Mouse (Mus musculus) right cerebral cortex, adult 18-20 months (tissue): Measurements from ENCODE around the gene Cox6a2.
"Not testable (repeated sequence)": the region's sequence is repeated elsewhere in the genome, so short reads cannot be mapped to it uniquely, and the experiment has no call there.

Experiments used
- DNase-seq: peaks from one replicate; pipeline ENCODE4 v3.0.0; 2022; ENCODE audit warnings: mixed read lengths

Gene Cox6a2

DNA sequence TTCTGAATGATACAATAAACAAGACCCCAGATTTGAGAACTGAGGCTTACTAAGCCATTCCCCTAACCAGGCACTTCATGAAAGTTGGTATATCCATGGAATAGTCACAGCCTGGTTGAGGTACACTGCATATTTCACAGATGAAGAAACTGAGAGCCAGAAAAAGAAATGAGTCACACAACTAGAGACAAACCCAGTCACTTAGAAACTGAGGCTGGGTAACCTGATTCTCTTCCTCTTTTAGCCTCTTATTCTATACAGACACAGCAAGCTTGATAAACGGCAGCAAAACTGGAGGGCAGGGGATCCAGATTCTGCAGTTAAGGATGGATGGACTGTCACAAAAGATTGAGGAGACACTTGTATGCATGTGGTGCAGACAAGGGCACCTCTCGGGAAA is 28.6 kb upstream of the Cox6a2 start:
- no peak for DNase-seq

DNA sequence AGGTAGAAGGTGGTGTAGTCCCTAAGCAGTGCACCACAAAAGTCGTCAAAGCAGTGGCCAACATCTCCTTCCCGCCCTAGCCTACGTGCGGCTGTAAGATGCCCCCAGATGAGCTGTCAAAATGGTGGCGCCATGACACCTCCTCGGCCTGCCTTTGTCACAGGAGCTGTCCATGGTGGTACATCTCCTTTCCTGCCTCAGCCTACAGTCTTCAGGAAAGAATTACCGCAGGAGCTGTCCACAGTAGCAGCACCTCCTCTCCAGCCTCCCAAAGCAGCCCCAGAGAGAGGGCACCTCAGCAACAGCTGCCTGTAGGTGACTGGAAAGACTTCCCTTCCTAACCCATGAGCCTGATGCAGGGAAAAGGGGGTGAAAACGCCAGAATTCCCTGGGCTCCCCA is 25.6 kb upstream of the Cox6a2 start:
- no peak for DNase-seq

DNA sequence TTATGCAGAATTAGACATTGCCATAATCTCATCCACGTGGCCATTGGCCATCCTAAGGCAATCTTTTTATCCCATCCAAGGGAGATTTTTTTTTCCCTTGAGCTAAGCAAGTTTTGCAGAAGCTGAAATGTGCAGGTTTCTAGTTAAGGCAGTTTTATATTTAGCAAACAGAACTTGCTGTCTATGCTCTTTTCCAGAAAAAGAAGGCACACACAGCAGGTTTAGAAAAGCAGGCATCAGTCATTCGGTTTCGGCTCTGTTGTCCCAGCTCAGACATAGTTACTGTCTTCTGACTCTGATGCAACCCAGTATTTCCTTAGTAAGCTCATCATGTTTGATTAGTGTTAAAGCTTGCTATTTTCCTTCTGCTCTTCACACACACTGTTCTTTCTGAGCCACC is 14.7 kb upstream of the Cox6a2 start:
- no peak for DNase-seq

DNA sequence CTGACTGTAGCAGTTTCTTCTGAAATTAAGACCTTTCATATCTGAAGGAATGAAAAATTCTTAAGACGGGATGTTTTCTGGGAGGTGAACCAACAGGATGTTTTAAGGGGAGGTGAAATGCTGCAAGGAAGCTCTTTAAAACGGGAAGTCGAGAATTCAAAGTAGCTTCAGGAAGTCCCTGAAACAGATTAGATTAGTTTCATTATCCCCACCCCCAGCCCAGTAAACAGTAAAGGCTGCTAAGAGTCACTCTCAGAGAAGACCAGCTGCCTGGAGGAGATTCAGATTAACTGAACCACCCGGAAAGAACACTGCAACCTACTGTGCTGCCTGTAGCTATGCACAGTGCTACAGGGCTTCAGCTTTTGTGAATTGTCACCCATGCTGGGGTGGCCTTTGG is 13.8 kb upstream of the Cox6a2 start:
- DNase-seq = no peak

DNA sequence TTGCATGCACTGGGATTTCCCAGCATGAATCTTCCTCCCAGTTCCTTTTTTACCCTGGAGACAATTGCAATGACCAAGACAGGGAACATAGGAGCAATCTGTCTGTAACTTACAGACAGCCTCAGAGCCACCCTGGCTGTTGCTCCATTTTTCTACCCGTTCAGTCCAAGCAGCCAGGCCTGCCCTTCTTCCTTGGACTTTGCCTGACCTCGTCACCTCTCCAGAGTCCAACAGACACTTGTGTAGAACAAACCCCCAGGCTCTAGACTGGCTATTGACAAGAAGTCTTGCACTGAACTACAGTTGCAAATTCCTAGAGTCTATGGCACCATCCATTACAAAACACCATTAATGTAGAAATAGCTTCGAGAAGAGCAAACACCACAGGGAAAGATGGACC is 3.6 kb upstream of the Cox6a2 start:
- no peak for DNase-seq

DNA sequence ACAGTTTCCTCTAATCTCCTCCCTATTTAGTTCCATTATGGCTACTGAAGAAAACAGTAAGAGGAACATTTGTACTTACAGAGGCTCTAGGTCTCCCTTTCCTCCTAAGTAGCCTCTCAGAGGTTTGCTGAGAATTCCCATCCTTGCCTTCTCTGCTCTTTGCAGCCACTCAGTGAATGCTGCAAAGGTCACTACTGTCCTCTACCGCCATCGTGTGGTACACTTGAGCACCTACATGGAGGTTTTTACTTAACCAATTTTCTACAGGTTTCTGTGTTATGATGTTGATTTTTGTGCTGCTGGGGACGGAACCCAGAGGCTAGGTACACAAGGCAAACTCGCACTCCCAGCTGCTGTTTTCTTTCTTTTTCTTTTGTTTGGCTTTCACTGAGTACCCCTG is 2.0 kb upstream of the Cox6a2 start:
- peak; percentile 38 for DNase-seq

DNA sequence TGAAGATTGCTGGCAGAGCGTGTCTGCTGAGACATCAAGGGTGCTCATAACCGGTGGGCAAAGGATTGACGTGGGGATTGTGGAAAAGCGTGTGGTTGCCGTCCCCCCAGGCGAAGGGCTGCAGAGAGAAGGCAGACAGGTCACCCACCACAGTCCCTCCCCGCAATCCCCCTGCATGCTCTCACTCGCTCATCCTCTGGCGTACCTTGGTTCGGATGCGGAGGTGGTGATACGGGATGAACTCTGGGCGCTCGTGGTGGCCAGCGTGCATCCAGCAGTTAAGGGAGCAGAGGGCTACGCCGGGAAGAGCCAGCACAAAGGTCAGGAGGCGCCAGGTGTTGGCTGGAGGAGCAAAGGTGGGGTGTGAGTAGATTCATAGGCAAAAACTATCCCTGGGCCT is 492 bp downstream of the Cox6a2 start:
- DNase-seq = no peak

DNA sequence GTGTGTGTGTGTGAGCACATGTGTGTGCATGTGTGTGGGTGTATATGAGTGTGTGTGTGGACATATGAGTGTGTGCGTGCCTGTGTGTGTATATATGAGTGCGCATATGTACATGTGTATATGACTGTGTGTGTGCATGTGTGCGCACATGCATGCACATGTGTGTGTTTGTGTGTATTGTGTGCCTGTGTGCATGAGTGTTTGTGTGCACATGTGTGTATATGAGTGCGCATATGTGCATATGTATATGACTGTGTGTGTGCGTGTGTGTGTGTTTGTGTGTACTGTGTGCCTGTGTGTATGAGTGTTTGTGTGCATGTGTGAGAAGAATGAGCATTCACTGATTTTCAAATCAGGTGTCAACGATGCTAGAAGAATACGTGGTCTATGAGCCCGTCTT is 2.0 kb downstream of the Cox6a2 start:
- no peak for DNase-seq

DNA sequence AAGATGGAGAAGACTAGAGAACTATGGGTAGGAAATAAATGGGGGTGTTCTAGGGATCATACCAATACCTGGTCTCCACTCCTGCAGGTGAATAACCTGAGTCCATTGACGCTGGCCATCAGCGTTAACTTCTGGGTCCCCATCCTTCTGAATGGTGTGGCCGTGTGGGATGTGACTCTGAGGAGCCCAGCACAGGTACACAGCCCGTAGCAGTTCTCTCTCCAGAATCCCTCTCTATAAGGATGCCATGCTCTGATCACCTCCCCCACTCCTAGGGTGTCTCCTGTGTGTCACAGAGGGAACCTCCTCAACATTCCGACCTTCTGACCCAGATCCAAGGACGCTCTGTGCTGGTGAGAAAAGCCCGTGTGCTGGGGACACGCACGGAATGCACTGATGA is 3.1 kb downstream of the Cox6a2 start:
- no peak for DNase-seq

DNA sequence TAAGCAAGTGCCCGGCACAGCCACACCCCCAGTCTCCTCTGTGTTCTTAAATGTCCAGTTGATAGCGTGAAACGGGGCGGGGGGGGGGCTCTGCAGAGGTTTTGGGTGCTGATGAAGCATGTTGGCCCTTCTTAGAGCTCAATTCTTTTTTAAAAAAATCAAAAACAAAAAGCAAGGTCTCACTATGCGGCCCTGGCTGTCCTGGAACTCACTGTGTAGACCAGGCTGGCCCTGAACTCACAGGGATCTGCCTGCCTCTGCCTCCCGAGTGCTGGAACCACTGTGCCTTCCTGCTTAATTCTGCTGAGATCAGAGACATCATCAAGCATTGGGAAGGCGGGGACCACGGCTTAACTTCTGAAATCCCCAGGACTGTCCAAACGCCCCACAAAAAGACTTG is 4.6 kb downstream of the Cox6a2 start:
- no peak for DNase-seq

DNA sequence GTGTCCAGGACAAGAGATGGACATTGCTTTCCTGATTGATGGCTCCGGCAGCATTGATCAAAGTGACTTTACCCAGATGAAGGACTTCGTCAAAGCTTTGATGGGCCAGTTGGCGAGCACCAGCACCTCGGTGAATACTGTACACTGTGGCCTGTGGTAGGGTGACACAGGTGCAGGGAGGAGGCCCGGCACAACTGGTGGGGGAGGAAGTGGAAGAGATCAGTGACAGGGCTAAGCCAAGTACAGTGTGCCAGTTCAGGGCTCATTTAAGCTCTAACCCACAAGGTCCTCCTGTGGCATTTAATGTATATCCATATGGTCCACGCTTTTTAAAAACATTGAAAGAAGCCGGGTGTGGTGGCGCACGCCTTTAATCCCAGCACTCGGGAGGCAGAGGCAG is 24.5 kb downstream of the Cox6a2 start:
- DNase-seq = no peak

DNA sequence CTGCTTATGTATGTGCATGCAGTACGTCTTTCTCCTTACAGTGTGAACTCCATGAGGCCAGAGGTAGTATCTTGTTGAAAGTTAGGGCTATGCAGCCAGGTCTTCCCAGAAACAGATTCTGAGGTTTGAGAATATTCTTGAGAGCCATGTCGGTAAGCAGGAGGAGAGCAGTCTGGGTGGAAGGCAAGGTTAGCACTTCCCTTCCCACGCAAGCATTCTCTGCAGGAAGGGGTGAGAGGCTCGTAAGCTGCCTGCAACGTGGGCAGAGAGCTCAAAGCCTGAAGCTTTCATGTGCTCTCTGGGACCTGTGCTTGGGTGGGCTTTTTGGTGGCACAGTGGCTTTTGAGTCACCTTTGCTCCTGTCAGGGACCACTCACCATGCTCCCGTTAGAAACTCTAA is 25.6 kb downstream of the Cox6a2 start:
- no peak for DNase-seq

DNA sequence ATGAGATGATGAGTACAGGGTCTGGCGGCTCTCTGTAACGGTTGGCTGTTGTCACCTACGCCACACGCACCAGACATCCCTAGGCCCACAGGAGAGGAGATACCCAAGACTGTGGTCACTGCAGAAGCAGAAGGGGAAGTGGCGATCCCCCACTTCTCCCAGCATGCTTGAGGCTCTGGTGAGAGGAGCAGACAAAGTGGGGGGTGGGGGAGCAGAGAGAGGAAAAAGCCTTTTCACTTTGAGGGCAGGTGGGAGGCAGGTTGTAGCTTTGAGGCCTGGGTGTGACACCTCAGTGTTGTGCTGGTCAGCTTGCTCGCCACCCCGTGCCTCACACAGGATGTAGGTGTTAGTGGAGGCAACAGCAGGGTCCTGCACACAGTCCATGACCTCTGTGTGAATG is 26.1 kb downstream of the Cox6a2 start:
- no peak for DNase-seq

DNA sequence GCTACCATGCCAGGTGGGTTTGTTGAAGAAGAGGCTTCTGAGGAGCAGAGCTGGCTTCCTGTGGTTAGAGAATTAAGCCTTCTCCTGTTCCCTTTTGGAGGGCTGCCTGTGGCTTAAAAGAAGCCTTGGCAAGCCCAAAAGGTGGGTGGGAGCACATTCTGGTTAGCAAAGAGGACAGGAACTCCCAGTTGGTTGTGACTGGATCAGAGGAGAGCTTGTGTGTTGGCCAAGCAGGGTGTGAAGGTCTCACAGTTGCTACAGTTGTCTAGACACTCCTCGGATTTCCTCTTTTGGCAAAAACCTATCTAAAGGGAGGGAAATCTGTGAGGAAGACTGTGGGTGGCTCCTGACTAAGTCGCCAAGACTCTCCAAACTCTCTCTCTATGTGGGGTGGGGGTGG is 27.8 kb downstream of the Cox6a2 start:
- peak; percentile 82 for DNase-seq

DNA sequence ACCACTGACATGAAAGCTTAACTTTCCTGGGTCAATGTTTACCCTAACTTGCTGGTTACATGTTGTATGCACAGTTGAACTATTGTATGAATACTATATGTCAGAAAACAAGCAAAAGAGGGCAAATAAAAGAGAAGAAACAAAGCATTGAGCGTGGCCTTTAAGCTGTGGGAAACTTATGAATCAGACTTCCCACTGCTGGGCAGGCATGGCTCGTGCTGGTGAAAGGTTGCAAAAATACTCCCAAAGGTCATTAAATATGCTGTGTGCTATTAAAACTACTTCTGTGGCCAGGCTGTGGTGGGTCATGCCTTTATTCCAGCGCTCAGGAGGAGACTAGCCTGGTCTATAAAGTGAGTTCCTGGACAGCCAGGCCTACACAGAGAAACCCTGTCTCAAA is 36.2 kb downstream of the Cox6a2 start:
- no peak for DNase-seq

DNA sequence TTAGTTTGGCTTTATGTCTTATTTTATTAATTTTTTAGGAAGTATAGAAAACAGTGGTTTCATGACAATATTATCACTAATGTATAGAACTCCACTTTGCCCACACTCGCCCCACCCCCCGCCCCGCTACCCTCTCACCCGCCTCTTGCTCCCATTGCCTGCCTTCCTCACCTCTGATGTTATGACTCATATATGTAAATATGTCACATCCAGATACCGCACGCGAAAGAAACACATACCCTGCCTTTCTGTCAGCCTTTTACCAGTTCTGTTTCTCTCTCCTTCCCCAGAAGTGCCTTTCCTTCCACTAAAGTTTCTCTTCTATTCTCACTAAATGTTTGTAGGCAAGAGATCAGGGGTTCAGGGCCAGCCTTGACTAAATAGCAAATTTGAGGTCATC is 39.8 kb downstream of the Cox6a2 start:
- no peak for DNase-seq

DNA sequence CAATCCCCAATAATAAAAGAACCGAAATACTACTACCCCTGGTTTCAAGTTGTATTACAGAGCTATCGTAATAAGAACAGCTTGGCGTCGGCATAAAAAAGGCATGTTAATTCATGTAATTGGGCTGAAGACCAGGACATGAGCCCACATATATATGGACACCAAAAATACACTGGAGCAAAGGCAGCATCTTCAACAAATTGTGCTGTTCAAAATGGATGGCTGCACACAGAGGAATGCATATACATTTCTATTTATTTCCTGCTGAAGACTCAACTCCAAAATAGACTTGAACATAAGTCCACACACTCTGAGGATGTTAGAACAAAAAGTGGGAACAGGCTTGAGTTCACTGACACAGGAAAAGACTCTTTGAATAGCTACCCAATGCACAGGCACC is 42.2 kb downstream of the Cox6a2 start:
- no peak for DNase-seq

DNA sequence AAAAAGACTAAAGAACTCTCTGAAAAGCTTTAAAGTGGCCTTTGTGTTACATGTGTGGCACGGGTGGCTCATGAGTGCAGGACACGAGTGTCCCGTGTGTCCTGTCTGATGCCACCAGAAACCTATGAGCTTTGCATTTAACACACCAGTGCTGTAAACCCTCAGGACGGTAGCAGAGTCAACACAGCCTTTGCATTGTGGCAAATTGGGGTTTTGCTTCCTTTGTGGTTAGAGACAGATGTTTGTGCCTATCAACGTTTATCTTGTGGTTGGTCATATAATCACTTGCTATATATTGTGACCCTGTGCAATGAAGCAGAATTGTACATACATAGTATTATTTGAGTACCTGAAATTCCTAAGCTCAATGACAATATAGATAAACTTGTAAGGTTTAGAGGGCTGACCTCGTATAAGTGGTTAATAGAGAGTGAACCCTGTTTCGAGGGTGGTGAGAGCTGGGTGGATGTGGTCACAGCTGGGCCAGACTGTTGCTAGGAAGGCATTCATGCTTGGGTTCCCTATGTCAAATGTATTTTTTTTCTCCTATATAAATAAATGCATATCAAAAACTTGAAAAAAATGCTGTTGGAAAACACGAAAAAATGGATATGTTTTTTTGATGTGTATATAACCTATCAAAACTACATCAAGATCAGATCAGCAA is 47.4 kb downstream of the Cox6a2 start:
- DNase-seq = not testable (repeated sequence)
